Mouse (Mus musculus): ENCODE data around the gene Fgf23.

The Fgf23 gene

DNA sequence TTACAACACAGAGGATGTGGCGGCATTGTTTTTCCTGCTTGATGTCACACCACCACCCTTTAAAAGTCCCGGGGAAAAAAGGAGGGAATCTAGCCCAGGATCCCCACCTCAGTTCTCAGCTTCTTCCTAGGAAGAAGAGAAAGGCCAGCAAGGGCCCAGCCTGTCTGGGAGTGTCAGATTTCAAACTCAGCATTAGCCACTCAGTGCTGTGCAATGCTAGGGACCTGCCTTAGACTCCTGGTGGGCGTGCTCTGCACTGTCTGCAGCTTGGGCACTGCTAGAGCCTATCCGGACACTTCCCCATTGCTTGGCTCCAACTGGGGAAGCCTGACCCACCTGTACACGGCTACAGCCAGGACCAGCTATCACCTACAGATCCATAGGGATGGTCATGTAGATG lies at the start of gene Fgf23:
Gene Fgf23, plus strand, starts transcription at position 86 of the 400 bp plus-strand sequence.
- DNase-seq (ENCODE audit: low spot score), result peak; percentile 87

DNA sequence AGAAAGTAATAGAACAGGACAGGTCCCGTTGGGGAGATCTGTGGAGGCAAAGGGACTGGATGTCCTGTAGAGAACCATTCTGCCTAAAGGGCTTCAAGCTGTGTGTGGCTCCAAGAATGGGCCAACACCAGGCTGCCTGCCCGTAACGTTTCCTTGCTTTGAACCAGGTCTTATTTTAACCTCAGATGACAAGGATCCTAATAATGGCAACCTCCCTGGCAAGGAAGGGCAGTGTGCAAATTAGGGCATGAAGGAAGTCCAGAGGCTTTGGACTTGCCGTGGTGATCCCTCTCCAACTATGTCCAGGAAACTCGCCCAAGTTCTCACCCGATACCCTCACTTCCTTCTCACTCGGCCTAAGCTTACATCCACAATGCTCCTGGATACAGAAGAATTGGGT lies 47.9 kb upstream of the Fgf23 start:
- no peak for DNase-seq (ENCODE audit: low spot score)

DNA sequence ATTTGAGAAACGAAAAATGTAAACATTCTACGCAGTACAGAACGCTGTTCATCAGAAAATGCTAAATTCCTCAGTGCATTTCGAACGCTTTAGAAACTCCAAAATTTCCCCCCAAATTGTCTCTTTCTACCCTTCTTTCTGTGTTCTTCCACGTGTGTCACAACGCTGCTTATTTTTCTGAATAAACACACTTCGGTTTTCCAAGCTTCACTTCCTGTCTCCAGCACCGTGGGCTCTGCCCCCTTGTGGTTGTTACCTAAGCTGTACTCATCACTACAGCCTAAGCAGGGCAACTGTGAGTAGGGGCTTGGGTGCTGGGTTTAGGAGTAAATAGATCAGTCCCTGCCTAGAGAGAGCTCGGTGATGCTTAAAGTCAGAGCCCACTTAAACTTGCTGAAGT lies 37.9 kb upstream of the Fgf23 start:
- peak; percentile 84 for DNase-seq (ENCODE audit: low spot score)

GRCm38 (mm10) chr6:127044909-127045308 lies 27.8 kb upstream of the Fgf23 start:
- no peak for DNase-seq (ENCODE audit: low spot score)

- DNase-seq (ENCODE audit: low spot score), result peak; percentile 76
Measured at GRCm38 (mm10) chr6:127050847-127051246, 21.9 kb upstream of the Fgf23 start.

GRCm38 (mm10) chr6:127056990-127057588 lies 15.6 kb upstream of the Fgf23 start:
- DNase-seq (ENCODE audit: low spot score), result no peak

DNA sequence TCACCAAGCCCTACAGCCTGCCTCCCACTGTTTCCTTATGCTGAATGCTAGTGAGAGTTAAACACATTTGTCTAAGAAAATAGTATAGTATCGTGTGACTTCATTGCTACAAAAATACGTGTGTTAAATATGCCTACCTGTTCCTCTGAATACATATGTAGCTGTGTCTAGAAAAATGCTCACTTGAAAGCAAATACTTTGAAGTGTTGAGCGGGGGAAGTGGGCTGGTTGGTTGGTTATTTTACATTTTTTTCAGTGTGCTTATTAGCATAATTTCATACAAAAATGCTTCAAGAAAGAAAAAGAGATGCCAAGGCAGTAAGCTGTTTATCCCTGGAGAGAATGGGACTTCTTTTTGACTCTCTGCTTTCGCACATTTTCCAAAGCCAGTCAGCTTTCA lies 12.7 kb upstream of the Fgf23 start:
- no peak for DNase-seq (ENCODE audit: low spot score)

- DNase-seq (ENCODE audit: low spot score), result no peak
Measured at GRCm38 (mm10) chr6:127063915-127064314, 8.8 kb upstream of the Fgf23 start.

GRCm38 (mm10) chr6:127064815-127065214 lies 7.9 kb upstream of the Fgf23 start:
- peak; percentile 54 for DNase-seq (ENCODE audit: low spot score)

GRCm38 (mm10) chr6:127079867-127080731 lies 7.4 kb downstream of the Fgf23 start:
- peak; percentile 86 for DNase-seq (ENCODE audit: low spot score)

- no peak for DNase-seq (ENCODE audit: low spot score)
Measured at GRCm38 (mm10) chr6:127081820-127082219, 9.1 kb downstream of the Fgf23 start.

- no peak for DNase-seq (ENCODE audit: low spot score)
Measured at GRCm38 (mm10) chr6:127086739-127087138, 14.0 kb downstream of the Fgf23 start.

- peak; percentile 25 for DNase-seq (ENCODE audit: low spot score)
Measured at GRCm38 (mm10) chr6:127094565-127094964, 21.9 kb downstream of the Fgf23 start.

GRCm38 (mm10) chr6:127103506-127104275 lies 31.0 kb downstream of the Fgf23 start:
- DNase-seq (ENCODE audit: low spot score), result no peak

GRCm38 (mm10) chr6:127104396-127105029 lies 31.8 kb downstream of the Fgf23 start:
- no peak for DNase-seq (ENCODE audit: low spot score)

DNA sequence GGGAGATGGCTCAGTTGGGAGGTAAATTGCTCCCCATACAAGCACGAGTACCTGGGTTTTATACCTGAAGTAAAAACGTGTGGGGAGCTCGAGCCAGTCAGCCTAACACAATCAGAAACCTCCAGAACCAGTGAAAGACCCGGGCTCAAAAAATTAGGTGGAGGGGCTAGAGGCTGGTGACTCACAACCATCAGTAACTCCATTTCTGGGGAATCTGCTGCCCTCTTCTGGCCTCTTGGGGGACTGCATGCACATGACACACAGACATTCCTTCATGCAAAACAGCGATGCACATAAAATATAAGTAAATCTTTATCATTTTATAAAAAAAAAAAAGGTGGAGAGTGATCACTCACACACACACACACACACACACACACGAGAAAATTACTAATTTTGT lies 32.4 kb downstream of the Fgf23 start:
- peak; percentile 29 for DNase-seq (ENCODE audit: low spot score)

DNA sequence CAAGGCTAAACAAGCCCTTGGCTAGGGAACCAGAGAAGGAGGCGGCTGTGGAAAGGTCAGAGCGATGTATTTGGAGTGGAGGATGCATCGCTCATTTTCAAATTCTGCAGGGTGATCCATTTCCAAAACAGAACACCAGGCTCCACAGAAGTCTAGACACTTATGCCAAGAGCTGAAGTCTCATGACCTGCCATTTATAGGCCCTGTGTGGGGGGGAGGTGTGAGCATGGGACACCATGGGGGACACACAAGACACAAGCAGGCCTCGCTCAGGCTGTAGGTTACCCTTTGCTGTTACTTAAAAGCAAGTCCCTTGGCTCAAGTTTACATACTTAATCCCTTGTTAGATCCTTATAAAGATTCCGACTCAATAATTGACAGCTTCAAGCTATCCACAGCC lies 33.5 kb downstream of the Fgf23 start:
- DNase-seq (ENCODE audit: low spot score), result no peak

- no peak for DNase-seq (ENCODE audit: low spot score)
Measured at GRCm38 (mm10) chr6:127106726-127107125, 34.0 kb downstream of the Fgf23 start.

- no peak for DNase-seq (ENCODE audit: low spot score)
Measured at GRCm38 (mm10) chr6:127107413-127107812, 34.7 kb downstream of the Fgf23 start.

DNA sequence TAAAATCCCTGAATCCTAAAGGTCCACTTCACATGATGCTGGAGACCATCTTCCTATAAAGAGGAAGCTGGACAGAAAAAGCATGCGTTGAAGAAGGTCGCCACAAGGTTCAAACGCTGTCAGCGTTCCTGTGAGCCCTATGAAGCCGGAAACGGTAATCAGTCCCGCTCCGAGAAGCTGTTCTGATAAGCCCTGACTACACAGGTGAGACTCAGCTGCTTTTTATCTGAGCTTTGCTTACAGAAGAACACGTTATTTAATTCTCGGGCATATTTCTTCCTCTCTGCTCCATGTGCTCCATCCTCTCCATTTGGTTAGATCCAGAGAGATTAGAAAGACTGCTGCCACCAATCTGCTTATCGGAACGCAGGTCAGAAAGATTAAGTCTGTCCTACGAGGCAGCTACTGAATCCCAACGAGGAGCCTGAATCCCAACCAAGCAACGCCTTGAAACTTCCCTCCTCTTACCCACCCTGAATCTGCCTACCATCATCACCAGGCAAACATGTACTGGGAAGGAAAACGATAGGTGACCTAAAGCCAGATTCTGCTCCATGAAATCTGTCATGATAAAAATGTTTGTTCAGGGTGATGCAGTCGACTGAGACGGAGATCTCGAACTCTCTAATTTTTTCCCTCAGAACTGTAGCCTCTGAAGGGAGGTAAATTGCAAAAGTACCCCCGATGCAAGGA lies 35.8 kb downstream of the Fgf23 start:
- DNase-seq (ENCODE audit: low spot score), result no peak

GRCm38 (mm10) chr6:127109402-127109930 lies 36.8 kb downstream of the Fgf23 start, which contains the start of gene Tigar:
Gene Tigar (minus strand): TSS chr6:127109557.
- peak; percentile 96 for DNase-seq (ENCODE audit: low spot score)
